Mouse (Mus musculus): ENCODE results near the gene Kdm5b. TPM values are rescaled to one million over a fixed set of nuclear protein-coding genes. Genes with fewer than 3 reads are reported as not detected.
A peak's percentile ranks its signal among the peaks of the same experiment; 100 is the strongest.
"Not testable (repeated sequence)": the region's sequence is repeated elsewhere in the genome, so short reads cannot be mapped to it uniquely, and the experiment has no call there.

Gene Kdm5b
- polyA plus RNA-seq (2016; fragmentation: Nextera tagmentation; extraction: Ambion mirVana) = 98.2 and 103 TPM in 2 replicates

DNA sequence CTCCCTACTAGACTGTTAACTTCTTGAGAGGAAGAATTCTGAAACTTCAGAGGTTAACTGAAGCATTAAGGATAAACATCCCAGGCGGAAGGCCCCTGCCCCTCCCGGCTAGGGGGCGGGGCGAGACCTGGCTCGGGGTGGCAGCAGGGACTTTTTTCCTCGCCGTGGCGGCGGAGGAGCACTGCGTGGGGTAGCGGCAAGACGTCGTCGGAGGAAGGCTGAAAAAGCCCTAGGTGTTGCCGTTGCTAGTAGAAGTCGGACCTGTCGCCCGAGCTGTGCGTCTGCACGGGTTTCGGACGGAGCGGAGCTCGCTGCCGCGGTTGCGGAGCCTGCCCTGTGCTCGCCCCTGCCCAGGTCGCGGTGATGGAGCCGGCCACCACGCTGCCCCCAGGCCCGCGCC lies at the start of gene Kdm5b:
Gene Kdm5b (plus strand): TSS at position 196 of the 400 bp plus-strand sequence.
- WGBS = under 1% methylated on average over 33 of the region's 34 CpGs
- peak; percentile 45 for ATAC-seq (ENCODE audit: low FRiP score)
- H3K4me2 ChIP-seq = peak within 1 kb of the TSS; percentile 64
- H3K4me1 ChIP-seq = peaks cover 40% of the 10 kb centered on the region
- peak within 1 kb of the TSS; percentile 96 for H3K9ac ChIP-seq
- H3K36me3 ChIP-seq (replicated peaks) = no peaks in the 10 kb centered on the region
- peaks cover 9% of the 10 kb centered on the region; the same call in 1 of the 2 replicates for H3K27me3 ChIP-seq
- H3K27ac ChIP-seq = peak within 1 kb of the TSS; percentile 94
- H3K4me3 ChIP-seq (replicated peaks) = peak within 1 kb of the TSS; percentile 91
- no peaks in the 10 kb centered on the region for H3K9me3 ChIP-seq

DNA sequence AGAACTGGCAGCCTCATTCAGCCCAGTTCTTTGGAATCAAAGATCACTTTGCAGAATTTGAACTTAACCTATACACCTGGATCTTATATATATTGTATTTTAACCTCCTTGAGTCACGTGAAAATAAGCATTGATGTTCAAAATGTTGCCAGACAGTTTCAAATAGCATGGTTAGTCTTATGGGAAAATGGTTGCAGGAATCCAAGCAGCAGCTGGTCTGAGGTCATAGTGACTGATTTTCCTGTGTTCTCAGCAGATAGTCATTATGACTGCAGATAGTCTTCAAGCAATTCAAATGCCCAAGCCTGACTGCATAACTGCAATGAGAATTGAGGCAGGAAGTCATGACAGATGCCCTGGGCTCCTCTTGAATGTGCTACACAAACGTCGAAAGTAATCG lies 47.8 kb upstream of the Kdm5b start:
- WGBS = 53% methylated on average over 4 of the region's 4 CpGs
- Histone ChIP-seq H3K4me1 (peaks cover 21% of the 10 kb centered on the region), H3K4me3 (replicated peaks) (no peak overlapping the region), H3K27me3 (peaks cover 43% of the 10 kb centered on the region), H3K27ac (no peak overlapping the region), H3K9ac (no peak overlapping the region), H3K4me2 (no peak overlapping the region), H3K9me3 (no peaks in the 10 kb centered on the region), H3K36me3 (replicated peaks) (peaks cover 18% of the 10 kb centered on the region)
- peak; percentile 27; the same call in 1 of the 2 replicates for ATAC-seq (ENCODE audit: low FRiP score)

DNA sequence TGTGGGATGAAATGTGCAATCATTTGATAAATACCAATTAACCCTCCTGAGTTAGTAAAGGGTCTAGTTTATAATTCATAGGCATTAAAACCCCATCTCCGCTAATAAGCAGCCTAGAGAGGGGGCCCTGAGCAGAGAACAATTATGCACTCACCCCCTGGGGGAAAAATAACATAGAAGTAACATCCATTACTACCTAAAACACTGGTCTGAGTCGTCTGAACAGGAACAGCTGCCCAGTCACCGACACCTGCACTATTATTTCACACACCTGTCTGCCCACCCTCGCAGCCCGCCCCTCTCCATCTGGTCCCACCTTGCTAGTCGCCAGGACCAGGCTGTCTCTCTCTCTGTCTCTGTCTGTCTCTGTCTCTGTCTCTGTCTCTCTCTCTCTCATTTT lies 47.4 kb upstream of the Kdm5b start:
- peaks cover 21% of the 10 kb centered on the region for H3K4me1 ChIP-seq
- peaks cover 43% of the 10 kb centered on the region for H3K27me3 ChIP-seq
- H3K27ac ChIP-seq = no peak overlapping the region
- peaks cover 14% of the 10 kb centered on the region for H3K36me3 ChIP-seq (replicated peaks)
- H3K9ac ChIP-seq = no peak overlapping the region
- 0 out of 2 replicates have a peak overlapping the region, but pooled peaks have one; percentile 72 for H3K4me2 ChIP-seq
- 50% methylated on average over 6 of the region's 6 CpGs for WGBS
- H3K4me3 ChIP-seq (replicated peaks) = no peak overlapping the region
- H3K9me3 ChIP-seq = no peaks in the 10 kb centered on the region
- peak; percentile 53 for ATAC-seq (ENCODE audit: low FRiP score)

DNA sequence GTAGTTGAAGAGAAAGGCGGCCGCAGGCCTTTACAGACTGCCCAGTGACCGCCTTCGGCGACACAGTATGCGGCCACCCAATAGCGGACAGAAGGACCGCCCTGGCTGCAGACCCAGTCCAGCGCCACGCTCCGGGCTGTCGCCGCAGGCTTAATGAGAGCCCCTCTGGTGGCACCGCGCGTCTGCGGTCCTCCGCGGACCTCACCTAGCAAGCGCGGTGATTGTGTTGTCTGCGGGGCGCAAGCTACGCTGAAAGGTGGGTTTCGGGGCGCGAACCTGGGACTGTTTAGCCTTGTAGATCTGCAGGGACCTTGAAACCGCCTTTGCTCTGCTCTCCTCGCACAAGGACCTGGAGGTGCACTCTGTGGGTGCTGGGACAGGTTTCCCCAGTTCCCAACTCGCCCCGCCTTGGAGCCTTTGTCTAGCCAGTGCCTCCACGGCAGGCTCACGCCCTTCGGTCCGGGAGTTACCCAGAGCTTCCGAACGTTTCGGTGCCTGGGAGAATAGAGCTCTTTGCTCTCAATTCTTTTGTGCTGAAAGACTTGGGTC lies 46.6 kb upstream of the Kdm5b start:
- Histone ChIP-seq H3K36me3 (replicated peaks) (0 out of 2 replicates have a peak, but pooled peaks cover 6% of the 10 kb centered on the region), H3K4me2 (peak overlapping the region; percentile 72), H3K9me3 (no peaks in the 10 kb centered on the region), H3K4me3 (replicated peaks) (peak overlapping the region; percentile 42), H3K9ac (peak overlapping the region; percentile 55), H3K27ac (no peak overlapping the region), H3K4me1 (peaks cover 21% of the 10 kb centered on the region), H3K27me3 (peaks cover 43% of the 10 kb centered on the region)
- no peak for ATAC-seq (ENCODE audit: low FRiP score)
- WGBS = 1% methylated on average over 38 of the region's 38 CpGs

DNA sequence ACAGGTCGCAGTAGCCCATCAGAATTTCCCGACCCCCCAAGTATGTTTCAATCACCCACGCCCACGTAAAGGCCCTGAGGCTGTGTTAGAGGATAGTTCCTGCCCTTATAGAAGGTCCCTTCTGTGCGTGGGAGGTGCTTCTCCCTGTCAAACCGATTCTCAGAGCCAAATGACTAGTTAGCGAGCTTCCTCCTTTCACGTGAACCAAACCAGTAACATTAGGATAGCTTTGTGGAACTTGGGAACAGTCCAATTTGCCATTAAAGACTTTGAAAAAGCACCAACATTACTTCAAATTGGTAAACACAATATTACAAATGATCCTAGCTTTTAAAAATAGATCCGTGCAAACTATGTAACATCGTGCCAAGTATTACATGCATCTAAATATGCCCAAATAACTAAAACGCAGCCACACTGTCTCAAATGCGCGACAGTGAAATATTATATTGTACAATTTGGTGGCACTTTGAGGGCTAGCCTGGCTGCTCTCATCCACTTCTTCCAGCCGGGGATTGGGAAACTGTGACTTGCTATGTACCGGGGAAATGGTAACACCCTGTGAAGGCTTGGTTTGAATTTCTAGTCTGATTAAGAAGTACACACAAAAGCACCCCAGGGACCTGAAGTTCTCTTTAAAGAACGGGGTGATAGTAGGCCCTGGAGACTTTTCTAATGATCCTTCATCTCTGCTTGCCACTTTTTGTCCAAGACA lies 45.9 kb upstream of the Kdm5b start:
- Histone ChIP-seq H3K27me3 (peaks cover 43% of the 10 kb centered on the region), H3K4me2 (peak overlapping the region; percentile 72), H3K9ac (0 out of 2 replicates have a peak overlapping the region, but pooled peaks have one; percentile 55), H3K36me3 (replicated peaks) (0 out of 2 replicates have a peak, but pooled peaks cover 4% of the 10 kb centered on the region), H3K4me3 (replicated peaks) (peak overlapping the region; percentile 42; the same call in 1 of the 2 replicates), H3K9me3 (no peaks in the 10 kb centered on the region), H3K4me1 (peaks cover 21% of the 10 kb centered on the region), H3K27ac (no peak overlapping the region)
- WGBS = 43% methylated on average over 16 of the region's 16 CpGs
- no peak for ATAC-seq (ENCODE audit: low FRiP score)

DNA sequence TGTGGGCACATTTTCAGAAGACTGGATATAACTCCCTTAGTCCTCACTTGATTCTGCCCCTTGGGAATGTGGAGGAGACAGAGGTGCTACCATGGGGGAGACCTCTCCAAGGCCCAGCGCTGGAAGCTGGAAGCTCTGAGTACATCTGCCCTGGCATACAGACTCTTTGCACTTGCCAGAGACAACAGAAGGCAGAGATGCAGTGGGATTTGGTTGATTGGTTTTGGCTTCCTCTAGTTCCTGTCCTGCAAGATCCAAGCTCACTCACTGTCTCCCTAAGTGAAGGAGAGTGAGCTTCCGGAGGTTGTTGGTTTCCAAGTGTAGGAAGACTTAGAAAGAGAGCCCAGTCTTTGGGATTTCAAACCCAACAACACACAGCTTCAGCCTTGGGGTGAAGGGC lies 44.1 kb upstream of the Kdm5b start:
- peaks cover 43% of the 10 kb centered on the region for H3K27me3 ChIP-seq
- H3K9ac ChIP-seq = no peak overlapping the region
- WGBS = 90% methylated on average over 2 of the region's 2 CpGs
- peaks cover 21% of the 10 kb centered on the region for H3K4me1 ChIP-seq
- no peaks in the 10 kb centered on the region for H3K36me3 ChIP-seq (replicated peaks)
- H3K9me3 ChIP-seq = no peaks in the 10 kb centered on the region
- H3K4me2 ChIP-seq = no peak overlapping the region
- H3K4me3 ChIP-seq (replicated peaks) = no peak overlapping the region
- H3K27ac ChIP-seq = no peak overlapping the region
- ATAC-seq (ENCODE audit: low FRiP score) = no peak

DNA sequence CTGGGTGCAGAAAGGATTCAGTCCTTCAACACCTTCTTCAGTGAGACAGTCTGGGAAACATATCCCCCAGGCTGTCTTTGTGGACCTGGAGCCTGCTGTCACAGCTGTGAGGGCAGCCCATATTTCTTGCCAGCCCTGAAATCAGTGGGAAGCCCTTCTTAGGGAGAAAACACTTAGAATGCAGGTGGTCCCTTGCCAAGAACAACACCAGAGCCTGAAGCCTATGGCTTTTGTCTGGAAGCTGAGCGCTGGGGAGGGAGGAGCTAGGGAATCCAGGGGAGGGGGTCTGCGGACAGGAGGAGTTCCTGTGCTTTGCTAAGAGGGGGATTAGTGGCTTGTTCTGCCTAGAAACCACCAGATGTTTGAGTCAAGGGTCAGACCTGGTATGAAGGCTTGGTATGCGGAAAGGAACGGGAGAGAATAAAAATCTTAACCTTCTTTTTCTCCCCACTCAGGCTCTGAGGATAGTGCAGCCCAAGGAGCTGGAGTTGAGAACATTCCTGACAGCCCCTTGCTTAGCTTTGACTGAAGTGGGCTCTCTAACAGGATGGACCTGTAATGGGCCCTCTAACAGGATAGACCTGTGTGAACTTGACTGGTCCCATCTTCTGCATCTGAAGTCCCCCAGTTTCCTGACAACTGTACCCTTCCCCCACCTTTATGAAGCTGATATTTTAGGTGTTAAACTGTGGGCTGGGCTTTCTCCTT lies 43.3 kb upstream of the Kdm5b start:
- no peaks in the 10 kb centered on the region for H3K36me3 ChIP-seq (replicated peaks)
- no peaks in the 10 kb centered on the region for H3K9me3 ChIP-seq
- H3K9ac ChIP-seq = 0 out of 2 replicates have a peak overlapping the region, but pooled peaks have one; percentile 12
- H3K4me3 ChIP-seq (replicated peaks) = no peak overlapping the region
- H3K4me2 ChIP-seq = no peak overlapping the region
- peak overlapping the region; percentile 31; the same call in 1 of the 2 replicates for H3K27ac ChIP-seq
- ATAC-seq (ENCODE audit: low FRiP score) = no peak
- peaks cover 21% of the 10 kb centered on the region for H3K4me1 ChIP-seq
- peaks cover 42% of the 10 kb centered on the region for H3K27me3 ChIP-seq
- WGBS = 8% methylated on average over 4 of the region's 4 CpGs

DNA sequence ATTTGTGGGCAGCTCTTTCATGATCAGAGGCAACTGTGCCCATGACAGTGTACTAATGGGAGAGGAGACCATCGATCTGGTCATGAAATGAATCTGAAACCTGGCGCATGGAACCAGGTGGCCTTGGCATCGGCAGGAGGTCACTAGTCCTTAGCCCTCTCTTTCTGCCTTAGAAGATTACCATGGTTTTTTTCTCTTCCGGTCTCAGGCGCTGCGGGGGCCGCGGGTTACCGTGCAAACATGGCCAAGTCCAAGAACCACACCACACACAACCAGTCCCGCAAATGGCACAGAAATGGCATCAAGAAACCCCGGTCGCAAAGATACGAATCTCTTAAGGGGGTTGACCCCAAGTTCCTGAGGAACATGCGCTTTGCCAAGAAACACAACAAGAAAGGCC lies 42.1 kb upstream of the Kdm5b start:
- H3K4me3 ChIP-seq (replicated peaks); H3K27ac ChIP-seq; H3K9ac ChIP-seq; H3K36me3 ChIP-seq (replicated peaks); ATAC-seq (ENCODE audit: low FRiP score); H3K4me2 ChIP-seq; H3K9me3 ChIP-seq: not testable (repeated sequence)
- 95% methylated on average over 13 of the region's 14 CpGs for WGBS
- peaks cover 19% of the 10 kb centered on the region for H3K4me1 ChIP-seq
- peaks cover 30% of the 10 kb centered on the region for H3K27me3 ChIP-seq

DNA sequence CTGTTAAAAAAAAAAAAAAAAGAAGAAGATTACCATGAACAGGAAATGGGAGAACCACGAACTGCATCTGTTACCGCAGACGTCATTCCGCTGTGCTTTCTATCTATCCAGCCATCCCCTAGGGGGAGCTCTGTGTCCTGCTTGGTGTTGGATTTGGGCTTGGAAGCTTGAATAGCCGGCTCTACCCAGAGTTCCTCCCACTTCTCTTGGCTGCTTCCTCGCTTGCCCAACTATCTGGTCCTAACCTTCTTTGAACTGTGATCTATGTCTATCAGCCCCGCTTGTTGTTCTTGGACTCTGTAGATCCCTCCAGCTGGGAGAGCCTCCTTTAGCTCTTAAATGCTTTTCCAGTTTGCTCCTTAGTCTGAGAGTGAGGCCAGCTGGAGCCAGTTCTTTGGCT lies 41.3 kb upstream of the Kdm5b start:
- WGBS = 12% methylated on average over 7 of the region's 7 CpGs
- Histone ChIP-seq H3K9me3 (no peaks in the 10 kb centered on the region), H3K9ac (no peak overlapping the region), H3K4me1 (peaks cover 11% of the 10 kb centered on the region), H3K36me3 (replicated peaks) (no peaks in the 10 kb centered on the region), H3K4me2 (no peak overlapping the region), H3K4me3 (replicated peaks) (no peak overlapping the region), H3K27ac (no peak overlapping the region), H3K27me3 (peaks cover 21% of the 10 kb centered on the region)
- ATAC-seq (ENCODE audit: low FRiP score) = no peak; the same call in 1 of the 2 replicates

DNA sequence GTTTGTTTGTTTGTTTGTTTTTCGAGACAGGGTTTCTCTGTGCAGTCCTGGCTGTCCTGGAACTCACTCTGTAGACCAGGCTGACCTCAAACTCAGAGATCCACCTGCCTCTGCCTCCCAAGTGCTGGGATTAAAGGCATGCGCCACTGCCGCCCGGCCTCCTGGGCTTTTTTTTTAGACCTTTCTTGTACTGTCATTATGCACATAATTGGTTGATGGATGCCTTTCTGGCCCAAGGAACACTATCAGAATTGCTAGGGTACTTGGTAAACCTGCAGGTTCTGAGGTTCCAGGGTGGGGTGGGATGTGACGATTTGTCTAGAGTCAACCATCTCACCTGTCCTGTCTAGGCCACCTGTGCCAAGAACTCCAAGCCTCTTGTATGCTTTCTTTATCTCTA lies 40.8 kb upstream of the Kdm5b start:
- 92% methylated on average over 5 of the region's 5 CpGs for WGBS
- not testable (repeated sequence) for H3K4me3 ChIP-seq (replicated peaks)

DNA sequence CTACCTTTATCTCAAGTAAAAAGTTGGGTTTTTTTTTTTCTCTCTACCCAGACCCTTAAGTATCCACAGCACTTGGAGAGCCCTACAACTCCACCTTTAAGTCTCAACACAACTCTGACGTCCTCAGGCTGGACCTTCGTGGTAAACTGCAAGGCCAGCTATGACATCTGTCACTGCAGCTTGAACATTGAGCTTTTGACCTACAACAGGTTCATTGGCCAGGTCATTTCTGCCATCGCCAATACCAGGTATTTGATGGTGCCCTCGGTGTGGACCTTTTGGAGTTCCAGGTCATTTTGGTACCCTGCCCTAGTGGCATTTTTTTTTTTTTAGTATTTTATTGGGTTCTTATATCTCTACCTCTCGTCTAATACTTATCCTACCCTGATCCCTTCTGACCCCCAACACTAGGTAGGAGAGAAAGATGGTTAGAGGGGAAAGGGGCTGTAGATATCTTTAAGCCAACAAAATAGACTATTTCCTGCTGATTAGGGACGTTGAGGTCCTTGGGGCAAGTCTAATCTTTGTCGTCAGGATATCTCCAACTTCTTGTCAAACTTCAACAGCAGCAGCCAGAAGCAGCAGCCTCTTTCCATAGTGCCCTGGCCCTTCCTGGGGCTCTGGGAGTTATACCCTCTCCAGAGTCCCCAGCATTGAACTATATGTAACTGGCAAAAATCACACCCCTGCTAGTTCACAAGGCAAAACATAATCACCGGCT lies 39.8 kb upstream of the Kdm5b start:
- no peak overlapping the region for H3K27ac ChIP-seq
- 90% methylated on average over 8 of the region's 8 CpGs for WGBS
- H3K27me3 ChIP-seq = peaks cover 7% of the 10 kb centered on the region
- no peaks in the 10 kb centered on the region for H3K36me3 ChIP-seq (replicated peaks)
- no peaks in the 10 kb centered on the region for H3K9me3 ChIP-seq
- H3K4me2 ChIP-seq = no peak overlapping the region
- no peak overlapping the region for H3K4me3 ChIP-seq (replicated peaks)
- H3K9ac ChIP-seq = no peak overlapping the region
- peaks cover 9% of the 10 kb centered on the region for H3K4me1 ChIP-seq
- ATAC-seq (ENCODE audit: low FRiP score) = no peak

More for the DNA sequence above, 40.8 kb upstream of the Kdm5b start:
- not testable (repeated sequence) for H3K9ac ChIP-seq; ATAC-seq (ENCODE audit: low FRiP score); H3K4me2 ChIP-seq; H3K27ac ChIP-seq; H3K4me1 ChIP-seq; H3K36me3 ChIP-seq (replicated peaks); H3K9me3 ChIP-seq
- peaks cover 16% of the 10 kb centered on the region for H3K27me3 ChIP-seq

DNA sequence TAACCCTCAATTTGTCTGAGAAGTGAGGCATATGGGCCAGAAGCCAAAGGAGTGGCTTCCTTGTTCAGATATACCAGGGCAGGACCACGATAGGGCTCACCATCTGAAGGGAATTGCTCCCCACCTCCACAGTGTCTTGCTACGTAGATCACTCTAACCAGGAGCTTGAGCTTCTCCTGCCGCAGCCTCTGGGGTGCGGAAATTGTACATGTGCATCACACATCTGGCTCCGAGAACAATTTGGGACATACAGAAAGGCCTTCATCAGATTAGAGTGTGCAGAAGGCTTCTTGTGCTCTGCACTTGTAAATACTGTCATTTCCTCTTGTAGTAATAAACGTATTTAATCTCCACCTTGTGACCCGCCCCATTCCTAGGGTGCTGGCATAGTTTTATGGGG lies 38.8 kb upstream of the Kdm5b start:
- H3K4me3 ChIP-seq (replicated peaks) = no peak overlapping the region
- H3K27ac ChIP-seq = no peak overlapping the region
- no peak overlapping the region for H3K4me2 ChIP-seq
- no peaks in the 10 kb centered on the region for H3K9me3 ChIP-seq
- WGBS = 84% methylated on average over 7 of the region's 7 CpGs
- no peaks in the 10 kb centered on the region for H3K27me3 ChIP-seq
- ATAC-seq (ENCODE audit: low FRiP score) = no peak
- peaks cover 9% of the 10 kb centered on the region for H3K4me1 ChIP-seq
- no peak overlapping the region for H3K9ac ChIP-seq
- H3K36me3 ChIP-seq (replicated peaks) = no peaks in the 10 kb centered on the region
